Mouse (Mus musculus): Measurements from ENCODE around the gene Kcnn4. TPM values are rescaled to one million over a fixed set of nuclear protein-coding genes. Genes with fewer than 3 reads are reported as not detected.

The Kcnn4 gene
- polyA plus RNA-seq, 1 experiment, result not detected

DNA sequence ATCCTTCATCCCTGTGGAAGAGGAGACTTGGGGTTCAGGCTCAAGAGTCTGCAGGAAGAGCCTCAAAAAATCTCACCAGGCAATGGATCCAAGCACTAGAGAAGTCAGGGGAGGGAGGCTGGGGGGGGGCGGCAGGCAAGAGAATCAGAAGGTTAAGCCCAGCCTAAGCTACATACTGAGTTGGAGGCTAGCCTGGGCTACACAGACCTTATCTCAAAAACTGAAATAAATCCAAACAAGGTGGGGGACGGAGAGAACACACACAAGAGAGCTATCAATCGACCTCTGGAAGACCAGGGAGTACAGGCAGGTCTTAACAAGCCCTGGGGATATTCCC lies 1.7 kb downstream of the Kcnn4 start:
- no peak overlapping the region for H3K4me3 ChIP-seq (ENCODE audit: insufficient read depth, low read depth, low read length)
- peaks cover 15% of the 10 kb centered on the region; the same call in 1 of the 2 replicates for H3K4me1 ChIP-seq (ENCODE audit: control insufficient read depth, insufficient read depth, low read length)
- TF ChIP-seq POLR2A (IDR thresholded peaks at IDR 0.05; ENCODE audit: insufficient read depth, low read depth, low read length), result no peak
- no peak for TF ChIP-seq CTCF (IDR thresholded peaks at IDR 0.05; ENCODE audit: insufficient read depth, low read depth, low read length)
- 86% methylated on average over 3 of the region's 3 CpGs for WGBS
- no peak overlapping the region for H3K27ac ChIP-seq (ENCODE audit: insufficient read depth, low read depth, low read length)

DNA sequence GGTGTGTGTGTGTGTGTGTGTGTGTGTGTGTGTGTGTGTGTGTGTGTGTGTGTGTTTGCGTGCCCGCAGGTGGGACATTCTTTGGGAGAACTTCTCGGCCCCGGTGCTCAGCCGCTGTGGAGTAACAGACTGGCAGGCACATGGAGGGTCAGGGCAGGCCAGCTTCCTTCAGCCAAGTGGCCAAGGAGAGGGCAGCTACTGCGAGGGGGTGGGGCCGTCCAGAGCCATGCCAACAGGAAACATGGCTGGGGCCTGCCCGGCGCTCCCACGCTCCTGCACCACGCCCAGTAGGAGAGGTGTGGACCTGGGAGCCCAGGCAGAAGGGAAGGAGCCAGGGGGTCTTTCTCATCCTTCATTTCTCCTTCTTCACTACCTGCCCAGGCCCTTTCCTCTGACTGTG lies 2.2 kb downstream of the Kcnn4 start:
- Histone ChIP-seq H3K4me3 (ENCODE audit: insufficient read depth, low read depth, low read length) (no peak overlapping the region), H3K27ac (ENCODE audit: insufficient read depth, low read depth, low read length) (no peak overlapping the region), H3K4me1 (ENCODE audit: control insufficient read depth, insufficient read depth, low read length) (peaks cover 16% of the 10 kb centered on the region; the same call in 1 of the 2 replicates)
- WGBS, result 73% methylated on average over 11 of the region's 11 CpGs
- no peak for TF ChIP-seq POLR2A (IDR thresholded peaks at IDR 0.05; ENCODE audit: insufficient read depth, low read depth, low read length)
- no peak for TF ChIP-seq CTCF (IDR thresholded peaks at IDR 0.05; ENCODE audit: insufficient read depth, low read depth, low read length)

DNA sequence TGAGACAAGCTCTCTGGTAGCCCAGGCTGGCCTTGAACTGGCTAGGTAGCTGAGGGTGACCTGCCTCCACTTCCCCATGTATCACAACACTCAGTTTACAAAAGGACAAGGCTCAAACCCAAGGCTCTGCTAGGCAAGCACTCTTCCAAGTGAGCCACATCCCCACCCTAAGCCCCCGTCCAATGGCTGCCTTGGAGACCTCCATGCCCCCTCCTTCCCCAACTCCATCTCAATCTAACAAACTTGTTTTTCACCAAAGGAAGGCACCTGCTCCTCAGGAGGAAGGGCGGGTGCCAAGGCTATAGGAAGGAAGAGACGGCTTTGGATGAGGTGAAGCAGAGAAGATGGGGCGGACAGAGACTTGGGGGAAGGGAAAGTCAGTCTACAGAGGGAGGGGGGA lies 2.7 kb downstream of the Kcnn4 start:
- Histone ChIP-seq H3K27ac (ENCODE audit: insufficient read depth, low read depth, low read length) (no peak overlapping the region), H3K4me1 (ENCODE audit: control insufficient read depth, insufficient read depth, low read length) (peaks cover 17% of the 10 kb centered on the region; the same call in 1 of the 2 replicates), H3K4me3 (ENCODE audit: insufficient read depth, low read depth, low read length) (no peak overlapping the region)
- 80% methylated on average over 4 of the region's 4 CpGs for WGBS
- no peak for TF ChIP-seq CTCF (IDR thresholded peaks at IDR 0.05; ENCODE audit: insufficient read depth, low read depth, low read length)
- no peak for TF ChIP-seq POLR2A (IDR thresholded peaks at IDR 0.05; ENCODE audit: insufficient read depth, low read depth, low read length)

DNA sequence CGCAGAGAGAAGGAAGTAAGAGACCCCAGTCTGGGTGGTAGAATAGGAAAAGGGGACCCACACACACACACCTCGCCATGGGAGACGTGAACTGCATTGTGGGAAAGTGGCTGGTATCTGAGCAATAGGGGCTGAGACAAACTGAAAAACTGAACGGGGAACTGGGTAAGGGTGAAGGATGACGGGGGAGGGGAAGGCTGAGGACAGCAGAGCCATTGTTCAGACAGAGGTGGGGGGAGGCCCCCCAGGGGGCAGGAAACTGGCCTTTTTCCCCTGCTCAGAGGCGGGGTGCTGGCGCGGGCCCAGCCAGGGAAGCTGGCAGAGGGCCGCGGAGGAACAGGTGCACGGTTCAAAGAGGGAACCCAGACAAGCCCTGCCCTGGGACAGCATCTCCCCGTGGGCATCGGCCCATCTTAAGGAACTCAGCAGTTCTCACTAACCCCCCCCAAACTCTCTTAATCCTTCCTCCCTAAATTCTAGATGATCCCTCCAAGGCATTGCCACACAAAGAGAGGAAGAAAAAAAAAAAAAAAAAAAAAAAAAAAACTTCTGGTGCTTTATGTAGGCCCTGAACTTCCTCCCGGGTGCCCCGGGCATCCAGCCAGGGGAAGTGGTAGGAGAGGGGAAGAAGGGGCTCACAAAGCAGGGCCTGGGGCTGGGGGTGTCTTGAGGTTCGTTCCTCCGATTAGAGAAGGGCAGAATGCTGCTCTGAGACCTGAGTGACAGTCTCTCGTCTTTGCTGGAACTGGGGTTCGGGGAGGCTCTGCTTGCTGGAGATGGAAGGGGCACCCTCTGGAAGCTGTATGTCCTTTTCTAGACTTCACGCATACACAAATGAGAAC lies 3.7 kb downstream of the Kcnn4 start:
- TF ChIP-seq CTCF (IDR thresholded peaks at IDR 0.05; ENCODE audit: insufficient read depth, low read depth, low read length) (no peak), POLR2A (IDR thresholded peaks at IDR 0.05; ENCODE audit: insufficient read depth, low read depth, low read length) (no peak)
- Histone ChIP-seq H3K4me1 (ENCODE audit: control insufficient read depth, insufficient read depth, low read length) (peaks cover 19% of the 10 kb centered on the region), H3K27ac (ENCODE audit: insufficient read depth, low read depth, low read length) (no peak overlapping the region), H3K4me3 (ENCODE audit: insufficient read depth, low read depth, low read length) (no peak overlapping the region)
- 35% methylated on average over 19 of the region's 20 CpGs for WGBS

DNA sequence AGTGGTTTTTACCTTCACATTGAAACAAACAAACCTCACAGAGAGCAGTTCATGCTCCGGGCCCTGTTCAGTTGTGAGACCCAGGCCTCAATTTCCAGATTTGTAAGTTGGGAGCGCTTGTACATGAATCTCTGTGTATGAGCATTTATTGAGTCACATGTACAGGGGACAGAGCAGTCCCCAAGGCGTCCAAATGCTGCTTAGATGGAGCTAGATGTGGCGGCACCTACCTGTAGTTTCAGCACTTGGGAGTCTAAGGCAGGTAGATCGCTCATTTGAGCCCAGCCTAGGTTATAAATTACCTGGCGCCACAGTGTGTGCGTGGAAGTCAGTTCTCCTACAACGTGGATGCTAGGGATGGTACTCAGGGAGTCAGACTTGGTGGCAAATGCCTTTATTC lies 6.4 kb downstream of the Kcnn4 start:
- peaks cover 19% of the 10 kb centered on the region for H3K4me1 ChIP-seq (ENCODE audit: control insufficient read depth, insufficient read depth, low read length)
- no peak overlapping the region for H3K27ac ChIP-seq (ENCODE audit: insufficient read depth, low read depth, low read length)
- H3K4me3 ChIP-seq (ENCODE audit: insufficient read depth, low read depth, low read length), result no peak overlapping the region
- TF ChIP-seq POLR2A (IDR thresholded peaks at IDR 0.05; ENCODE audit: insufficient read depth, low read depth, low read length) (no peak), CTCF (IDR thresholded peaks at IDR 0.05; ENCODE audit: insufficient read depth, low read depth, low read length) (no peak)
- WGBS, result 94% methylated on average over 8 of the region's 8 CpGs

DNA sequence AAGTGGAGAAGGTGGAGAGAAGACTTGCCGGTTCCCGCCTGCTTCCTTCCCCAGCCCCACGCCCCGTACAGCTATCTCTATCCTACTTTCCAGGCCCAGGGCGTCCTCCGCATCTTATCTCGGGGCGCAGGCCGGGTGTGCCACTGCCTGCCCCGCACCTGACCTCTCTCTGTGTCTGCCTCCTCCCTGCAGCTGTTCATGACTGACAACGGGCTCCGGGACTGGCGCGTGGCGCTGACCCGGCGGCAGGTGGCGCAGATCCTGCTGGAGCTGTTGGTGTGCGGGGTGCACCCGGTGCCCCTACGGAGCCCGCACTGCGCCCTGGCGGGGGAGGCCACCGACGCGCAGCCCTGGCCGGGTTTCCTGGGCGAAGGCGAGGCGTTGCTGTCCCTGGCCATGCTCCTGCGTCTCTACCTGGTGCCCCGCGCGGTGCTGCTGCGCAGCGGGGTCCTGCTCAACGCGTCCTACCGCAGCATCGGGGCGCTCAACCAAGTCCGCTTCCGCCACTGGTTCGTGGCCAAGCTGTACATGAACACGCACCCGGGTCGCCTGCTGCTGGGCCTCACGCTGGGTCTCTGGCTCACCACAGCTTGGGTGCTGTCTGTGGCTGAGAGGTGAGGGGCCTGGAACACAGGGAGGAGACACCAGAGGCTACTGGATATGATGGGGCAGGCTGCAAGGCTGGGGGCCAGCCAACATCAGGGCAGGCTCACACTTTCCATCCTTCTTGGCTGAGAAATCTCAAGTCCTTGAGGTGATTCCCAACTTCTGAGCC lies 7.2 kb downstream of the Kcnn4 start:
- TF ChIP-seq POLR2A (IDR thresholded peaks at IDR 0.05; ENCODE audit: insufficient read depth, low read depth, low read length) (no peak), CTCF (IDR thresholded peaks at IDR 0.05; ENCODE audit: insufficient read depth, low read depth, low read length) (0 out of 2 replicates have a peak, but pooled peaks have one; percentile 22)
- 15% methylated on average over 49 of the region's 49 CpGs for WGBS
- H3K27ac ChIP-seq (ENCODE audit: insufficient read depth, low read depth, low read length), result no peak overlapping the region
- H3K4me1 ChIP-seq (ENCODE audit: control insufficient read depth, insufficient read depth, low read length), result peaks cover 19% of the 10 kb centered on the region
- H3K4me3 ChIP-seq (ENCODE audit: insufficient read depth, low read depth, low read length), result no peak overlapping the region

DNA sequence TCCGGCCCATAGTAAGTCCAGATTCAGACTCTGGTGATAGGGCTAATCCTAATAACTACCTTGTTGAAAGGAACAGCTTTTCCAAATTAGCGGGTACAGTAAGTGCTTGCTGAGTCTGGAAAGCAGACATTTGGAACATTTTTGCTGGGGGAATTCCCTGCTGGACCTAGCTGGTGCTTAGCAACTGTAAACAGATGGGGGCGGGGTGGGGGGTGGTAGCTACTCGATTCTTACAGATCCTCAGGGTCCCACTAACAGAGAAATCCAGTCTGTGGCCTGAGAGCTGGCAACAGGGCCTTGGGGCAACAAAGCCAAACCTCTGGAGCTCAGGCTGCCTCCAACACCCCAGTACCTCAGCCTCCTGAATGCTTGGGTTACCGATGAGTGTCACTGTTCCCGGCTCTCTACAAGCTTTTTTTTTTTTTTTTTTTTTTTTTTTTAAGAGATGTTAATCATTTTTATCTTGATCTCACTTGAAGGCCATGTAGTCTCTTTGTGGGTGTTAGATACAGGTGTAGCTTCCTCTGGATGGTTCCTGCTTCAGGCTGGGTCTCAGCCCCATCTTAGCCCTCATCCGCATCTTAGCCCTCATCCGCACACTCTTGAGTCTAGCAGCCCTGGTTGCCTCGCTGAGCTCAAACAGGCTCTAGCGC lies 8.1 kb downstream of the Kcnn4 start:
- TF ChIP-seq POLR2A (IDR thresholded peaks at IDR 0.05; ENCODE audit: insufficient read depth, low read depth, low read length) (no peak), CTCF (IDR thresholded peaks at IDR 0.05; ENCODE audit: insufficient read depth, low read depth, low read length) (no peak)
- H3K27ac ChIP-seq (ENCODE audit: insufficient read depth, low read depth, low read length), result no peak overlapping the region
- peaks cover 14% of the 10 kb centered on the region for H3K4me1 ChIP-seq (ENCODE audit: control insufficient read depth, insufficient read depth, low read length)
- 53% methylated on average over 10 of the region's 10 CpGs for WGBS
- H3K4me3 ChIP-seq (ENCODE audit: insufficient read depth, low read depth, low read length), result no peak overlapping the region

DNA sequence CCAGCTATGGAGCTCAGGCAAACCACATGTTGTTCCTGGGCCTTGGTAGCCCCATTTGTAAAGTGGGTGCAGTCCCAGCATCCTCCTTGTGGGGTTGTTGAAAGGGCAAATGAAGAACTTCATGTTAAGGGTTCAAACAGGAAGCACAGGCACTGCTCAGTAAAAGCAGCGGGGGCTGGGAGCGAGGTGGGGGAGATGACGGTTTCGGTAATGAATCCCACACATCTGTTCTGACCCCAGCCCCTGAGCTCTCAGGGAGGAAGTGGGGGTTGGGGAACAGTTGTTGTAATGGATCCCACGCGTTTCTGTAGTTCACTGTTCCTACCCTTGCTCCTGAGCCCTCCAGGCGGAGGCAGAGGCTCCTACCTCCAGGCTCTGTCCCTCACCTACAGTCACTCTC lies 9.9 kb downstream of the Kcnn4 start:
- TF ChIP-seq CTCF (IDR thresholded peaks at IDR 0.05; ENCODE audit: insufficient read depth, low read depth, low read length) (no peak), POLR2A (IDR thresholded peaks at IDR 0.05; ENCODE audit: insufficient read depth, low read depth, low read length) (no peak)
- WGBS, result 76% methylated on average over 7 of the region's 7 CpGs
- Histone ChIP-seq H3K27ac (ENCODE audit: insufficient read depth, low read depth, low read length) (no peak overlapping the region), H3K4me3 (ENCODE audit: insufficient read depth, low read depth, low read length) (no peak overlapping the region), H3K4me1 (ENCODE audit: control insufficient read depth, insufficient read depth, low read length) (peaks cover 13% of the 10 kb centered on the region)

DNA sequence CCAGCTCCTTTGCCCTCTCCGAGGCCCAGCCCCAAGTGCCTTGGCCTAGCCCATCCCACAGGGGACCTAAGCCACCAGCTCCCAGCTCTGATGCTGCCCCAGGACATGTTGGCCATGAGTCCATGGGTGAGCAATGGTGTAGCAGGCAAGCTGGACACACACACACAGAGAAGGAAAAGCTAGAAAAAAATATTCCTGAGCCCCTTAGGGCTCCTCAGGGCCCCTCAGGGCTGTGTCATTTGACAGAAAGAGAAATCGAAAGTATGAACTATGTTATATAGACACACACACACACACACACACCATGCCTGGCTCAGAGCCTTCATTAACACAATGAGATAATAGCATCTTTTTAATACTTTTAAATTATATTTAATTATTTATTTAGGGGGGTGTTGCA lies 10.3 kb downstream of the Kcnn4 start:
- Histone ChIP-seq H3K4me1 (ENCODE audit: control insufficient read depth, insufficient read depth, low read length) (peaks cover 13% of the 10 kb centered on the region), H3K27ac (ENCODE audit: insufficient read depth, low read depth, low read length) (no peak overlapping the region), H3K4me3 (ENCODE audit: insufficient read depth, low read depth, low read length) (no peak overlapping the region)
- TF ChIP-seq POLR2A (IDR thresholded peaks at IDR 0.05; ENCODE audit: insufficient read depth, low read depth, low read length) (no peak), CTCF (IDR thresholded peaks at IDR 0.05; ENCODE audit: insufficient read depth, low read depth, low read length) (no peak)
- 87% methylated on average over 2 of the region's 2 CpGs for WGBS
